8 mouse cellular contexts compared by ENCODE assay signal in genomic region chr16:96280719-96281605, GRCm38 (mm10). TPM values are rescaled to one million over a fixed set of nuclear protein-coding genes. Genes with fewer than 3 reads are reported as not detected.
DNase-seq lines count a peak whose midpoint lies in the region; ATAC-seq and TF ChIP-seq lines count a peak whose summit lies in the region.

No protein-coding gene starts in this region.

- no peak overlapping the region for H3K27ac ChIP-seq in forebrain, embryonic 13.5 days
- peak overlapping the region; percentile 73 for H3K27ac ChIP-seq in hindbrain, embryonic 13.5 days
- H3K27ac ChIP-seq in midbrain, embryonic 10.5 days (replicated peaks): peak overlapping the region; percentile 53; the same call in 1 of the 2 replicates
- H3K27ac ChIP-seq in small intestine, adult 2 months (ENCODE audit: insufficient read depth, low read depth, low read length): no peak overlapping the region

- DNase-seq in Muller cell, postnatal 12 days (ENCODE audit: inconsistent ontology term): peak; percentile 84
- DNase-seq in cerebellum, adult 11 months: peak; percentile 59
- peak; percentile 38 to 63 for DNase-seq in layer of hippocampus, postnatal 14 days (ENCODE audit: low spot score in 2 of 2)
- peak; percentile 74 for DNase-seq in midbrain, embryonic 10.5 days (ENCODE audit: low spot score)

- TF ChIP-seq POLR2A in small intestine, adult 2 months (IDR thresholded peaks at IDR 0.05; ENCODE audit: low read depth, low read length): no peak

- no peaks in the 10 kb centered on the region for H3K36me3 ChIP-seq in forebrain, embryonic 13.5 days (ENCODE audit: poor library complexity, severe bottlenecking)
- no peaks in the 10 kb centered on the region for H3K36me3 ChIP-seq in hindbrain, embryonic 13.5 days
- no peaks in the 10 kb centered on the region for H3K36me3 ChIP-seq in midbrain, embryonic 10.5 days
- no peaks in the 10 kb centered on the region for H3K36me3 ChIP-seq in small intestine, adult 2 months (ENCODE audit: control insufficient read depth, insufficient read depth, low read length)

- H3K4me3 ChIP-seq in forebrain, embryonic 13.5 days: peak overlapping the region; percentile 52
- H3K4me3 ChIP-seq in hindbrain, embryonic 13.5 days: peak overlapping the region; percentile 58
- H3K4me3 ChIP-seq in midbrain, embryonic 10.5 days: peak overlapping the region; percentile 57
- peak overlapping the region; percentile 28 for H3K4me3 ChIP-seq in small intestine, adult 2 months (ENCODE audit: low read depth, low read length)

- peak; percentile 70 for ATAC-seq in forebrain, embryonic 13.5 days
- ATAC-seq in hindbrain, embryonic 13.5 days (ENCODE audit: low FRiP score): peak; percentile 73
- no peak for ATAC-seq in CD4-positive, CD25-positive, alpha-beta regulatory T cell, adult 4 months

- peak overlapping the region; percentile 62 for H3K9ac ChIP-seq in forebrain, embryonic 13.5 days
- peak overlapping the region; percentile 83 for H3K9ac ChIP-seq in hindbrain, embryonic 13.5 days

- TF ChIP-seq CTCF in small intestine, adult 2 months (IDR thresholded peaks at IDR 0.05; ENCODE audit: extremely low read depth, insufficient read length, insufficient replicate concordance, low read depth, low read length): no peak

- peak overlapping the region; percentile 89 for H3K4me2 ChIP-seq in forebrain, embryonic 13.5 days
- H3K4me2 ChIP-seq in hindbrain, embryonic 13.5 days: peak overlapping the region; percentile 96

- peaks cover 21% of the 10 kb centered on the region for H3K4me1 ChIP-seq in forebrain, embryonic 13.5 days
- peaks cover 37% of the 10 kb centered on the region for H3K4me1 ChIP-seq in hindbrain, embryonic 13.5 days (replicated peaks)
- peaks cover 26% of the 10 kb centered on the region for H3K4me1 ChIP-seq in midbrain, embryonic 10.5 days
- peaks cover 4% of the 10 kb centered on the region; the same call in 1 of the 2 replicates for H3K4me1 ChIP-seq in small intestine, adult 2 months (ENCODE audit: control insufficient read depth, insufficient read depth, insufficient read length, low read length)

- 3% methylated on average over 36 of the region's 38 CpGs for WGBS in forebrain, embryonic 13.5 days
- under 1% methylated on average over 38 of the region's 38 CpGs for WGBS in hindbrain, embryonic 13.5 days
- WGBS in midbrain, embryonic 10.5 days: 1% methylated on average over 38 of the region's 38 CpGs
- WGBS in small intestine, adult 2 months: 7% methylated on average over 38 of the region's 38 CpGs

- H3K27me3 ChIP-seq in forebrain, embryonic 13.5 days: peaks cover 46% of the 10 kb centered on the region
- H3K27me3 ChIP-seq in hindbrain, embryonic 13.5 days: peaks cover 44% of the 10 kb centered on the region
- H3K27me3 ChIP-seq in midbrain, embryonic 10.5 days (ENCODE audit: low read depth, poor library complexity, severe bottlenecking): peaks cover 50% of the 10 kb centered on the region
- H3K27me3 ChIP-seq in small intestine, adult 2 months (ENCODE audit: control insufficient read depth, insufficient read depth, low read length): peaks cover 15% of the 10 kb centered on the region

- no peaks in the 10 kb centered on the region for H3K9me3 ChIP-seq in forebrain, embryonic 13.5 days (replicated peaks)
- H3K9me3 ChIP-seq in hindbrain, embryonic 13.5 days: no peaks in the 10 kb centered on the region
- H3K9me3 ChIP-seq in midbrain, embryonic 10.5 days (replicated peaks): no peaks in the 10 kb centered on the region

RNA-seq across cellular contexts. Expression of gene B3galt5, which starts 45.4 kb away (rescaled TPM):
- polyA plus RNA-seq in forebrain, embryonic 13.5 days (2015; fragmentation: Nextera tagmentation; extraction: Ambion mirVana): 0.40 and 0.71 TPM in 2 replicates
- 2.4 TPM in 2 replicates for polyA plus RNA-seq in hindbrain, embryonic 13.5 days (2015; fragmentation: Nextera tagmentation; extraction: Ambion mirVana)
- 10 to 100 TPM; 26.0 TPM for total RNA-seq in layer of hippocampus, postnatal 14 days (2021)
- 0.37 and 0.65 TPM in 2 replicates for polyA plus RNA-seq in midbrain, embryonic 10.5 days (2016; fragmentation: Nextera tagmentation; extraction: Ambion mirVana)
- polyA plus RNA-seq in small intestine, adult 2 months (2012; rRNA removed): 0.34 and 3.4 TPM in 2 replicates
- polyA plus RNA-seq in CD4-positive, CD25-positive, alpha-beta regulatory T cell, adult 4 months (2017; shearing (Covaris generic)): 1 to 10 TPM; 2.1 to 2.7 TPM

Comparison
In these comparisons a context has a peak if more than half of its experiments do, and no peak if none do; other contexts are left out.
1. H3K27ac ChIP-seq: peak in hindbrain, embryonic 13.5 days (single experiment) and midbrain, embryonic 10.5 days (single experiment); none in forebrain, embryonic 13.5 days (single experiment) and small intestine, adult 2 months (single experiment).
2. Peak in every context shown above with its lines, with median percentiles within 50 percentile points of each other: DNase-seq and H3K4me3 ChIP-seq.